Mouse (Mus musculus) thymus, adult 2 months (tissue): Measurements from ENCODE around the gene Gm21969.

Experiments
- CTCF ChIP-seq: fragments of 200-500 bp; IDR thresholded peaks from 2 replicates; pipeline ENCODE4 v1.5.1; 2012; ENCODE audit warnings: mild to moderate bottlenecking, control low read depth, low read length, moderate library complexity, borderline replicate concordance; ENCODE audit not compliant: control insufficient read depth, poor library complexity, insufficient read depth; ENCODE audit errors: extremely low read depth
- POLR2A ChIP-seq: fragments of 200-500 bp; IDR thresholded peaks from 2 replicates; pipeline ENCODE4 v1.6.1; 2012; ENCODE audit warnings: mild to moderate bottlenecking, low read length, control low read depth, moderate library complexity; ENCODE audit not compliant: control insufficient read depth, poor library complexity, insufficient read depth; ENCODE audit errors: extremely low read depth

DNA sequence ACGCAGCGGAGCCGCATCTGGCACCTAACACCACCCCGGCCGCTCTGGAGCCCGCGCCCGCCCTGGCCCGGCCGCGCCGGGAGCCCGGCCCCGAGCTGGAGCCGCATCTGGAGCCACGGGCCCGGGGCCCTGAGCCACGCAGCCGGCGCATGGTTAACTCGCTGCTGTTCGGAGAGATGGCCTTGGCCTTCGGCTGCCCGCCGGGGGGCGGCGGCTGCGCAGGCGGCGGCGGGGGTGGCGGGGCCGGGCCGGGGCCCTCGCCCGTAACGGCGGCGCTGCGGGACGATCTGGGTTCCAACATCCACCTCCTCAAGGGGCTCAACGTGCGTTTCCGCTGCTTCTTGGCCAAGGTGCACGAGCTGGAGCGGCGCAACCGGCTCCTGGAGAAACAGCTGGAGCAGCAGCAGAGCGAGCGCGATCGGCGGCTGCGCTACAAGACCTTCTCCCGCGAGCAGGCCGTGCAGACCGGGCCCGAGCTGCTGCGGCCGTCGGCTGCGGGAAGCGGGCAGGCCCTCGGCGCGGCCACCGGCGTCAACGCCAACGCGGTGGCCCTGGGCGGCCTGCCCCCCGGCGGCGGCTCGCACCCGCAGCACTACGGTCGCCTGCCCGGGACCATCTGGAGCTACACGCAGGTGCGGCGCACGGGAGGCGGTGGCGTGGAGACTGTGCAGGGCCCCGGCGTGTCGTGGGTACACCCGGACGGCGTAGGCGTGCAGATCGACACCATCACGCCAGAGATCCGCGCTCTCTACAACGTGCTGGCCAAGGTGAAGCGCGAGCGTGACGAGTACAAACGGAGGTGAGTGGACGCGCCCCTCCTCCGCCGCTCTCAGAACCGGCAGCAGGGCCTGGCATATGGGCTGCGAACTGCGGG is 27.9 kb upstream of the Gm21969 start:
- TF ChIP-seq CTCF (no peak), POLR2A (no peak)
